Mouse (Mus musculus) limb, embryonic 12.5 days (tissue): Measurements from ENCODE around the gene Ptx3. TPM values are rescaled to one million over a fixed set of nuclear protein-coding genes. Genes with fewer than 3 reads are reported as not detected.
A peak's percentile ranks its signal among the peaks of the same experiment; 100 is the strongest.

ENCODE experiments used
- ATAC-seq: fragments of 200-750 bp; cut with Nextera tagmentation; 2 replicates; pipeline ENCODE4 v1.8.0; 2017; ENCODE audit warnings: low read depth, moderate TSS enrichment; ENCODE audit not compliant: insufficient number of reproducible peaks, insufficient read depth, low FRiP score, low TSS enrichment
- H3K27ac ChIP-seq: fragments of 300-500 bp; sonication (generic); 2 replicates; pipeline ENCODE4 v1.5.1; 2016; ENCODE audit warnings: mild to moderate bottlenecking, moderate library complexity
- H3K27me3 ChIP-seq: fragments of 300-500 bp; sonication (generic); 2 replicates; pipeline ENCODE4 v1.6.1; 2016; ENCODE audit warnings: mild to moderate bottlenecking, moderate library complexity
- H3K36me3 ChIP-seq: fragments of 300-500 bp; sonication (generic); 2 replicates; pipeline ENCODE4 v1.6.1; 2016; ENCODE audit warnings: mild to moderate bottlenecking, moderate library complexity
- H3K4me1 ChIP-seq: fragments of 300-500 bp; sonication (generic); replicated peaks from 2 replicates; pipeline ENCODE4 v1.6.1; 2016
- H3K4me2 ChIP-seq: fragments of 300-500 bp; sonication (generic); 2 replicates; pipeline ENCODE4 v1.6.1; 2016; ENCODE audit warnings: mild to moderate bottlenecking, moderate library complexity
- H3K4me3 ChIP-seq: fragments of 300-500 bp; sonication (generic); replicated peaks from 2 replicates; pipeline ENCODE4 v1.5.1; 2016; ENCODE audit warnings: mild to moderate bottlenecking
- H3K9ac ChIP-seq: fragments of 300-500 bp; sonication (generic); replicated peaks from 2 replicates; pipeline ENCODE4 v1.6.1; 2016; ENCODE audit warnings: mild to moderate bottlenecking, moderate library complexity
- H3K9me3 ChIP-seq: fragments of 300-500 bp; sonication (generic); 2 replicates; pipeline ENCODE4 v1.6.1; 2016; ENCODE audit warnings: mild to moderate bottlenecking, moderate library complexity
- WGBS: fragments of 180-500 bp; shearing (Covaris S2); methylation state at CpG from one replicate; pipeline ENCODE4 v1.1.7; 2016; 5-methylcytosine and 5-hydroxymethylcytosine counted together
- polyA plus RNA-seq: library from polyadenylated mRNA; unstranded; fragments of >200 nt; fragmentation: Nextera tagmentation; extraction: Ambion mirVana; gene quantifications from 2 replicates; pipeline ENCODE4 v1.2.1, GENCODE M21; 2016

Gene Ptx3
- polyA plus RNA-seq = 19.4 and 27.4 TPM in 2 replicates

DNA sequence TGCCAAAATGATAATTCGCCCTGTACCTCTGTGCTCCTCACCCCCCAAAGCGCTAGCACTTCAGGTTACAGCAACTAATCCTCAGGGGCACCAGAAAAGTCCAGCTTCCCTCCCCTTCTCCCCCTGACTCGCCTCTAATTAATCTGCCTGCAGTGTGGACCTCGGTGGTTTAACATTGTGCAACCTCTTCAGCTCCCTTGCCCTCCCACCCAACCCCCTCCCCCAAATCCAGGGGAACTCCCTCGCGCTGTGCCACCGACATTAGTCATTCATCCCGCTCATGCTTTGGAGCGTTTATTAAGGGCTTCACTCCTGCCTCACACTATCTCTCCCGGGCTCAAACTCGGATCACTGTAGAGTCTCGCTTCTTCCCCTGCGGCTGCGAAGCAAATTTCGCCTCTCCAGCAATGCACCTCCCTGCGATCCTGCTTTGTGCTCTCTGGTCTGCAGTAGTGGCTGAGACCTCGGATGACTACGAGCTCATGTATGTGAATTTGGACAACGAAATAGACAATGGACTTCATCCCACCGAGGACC lies at the start of gene Ptx3:
Ptx3 (plus strand) TSS at position 256 of the 537 bp plus-strand sequence.
- H3K36me3 ChIP-seq = peaks cover 3% of the 10 kb centered on the region; the same call in 1 of the 2 replicates
- peak within 1 kb of the TSS; percentile 64 for H3K4me3 ChIP-seq
- H3K9ac ChIP-seq = peak within 1 kb of the TSS; percentile 84
- peak within 1 kb of the TSS; percentile 94 for H3K4me2 ChIP-seq
- peaks cover 28% of the 10 kb centered on the region for H3K4me1 ChIP-seq
- H3K27me3 ChIP-seq = peaks cover 4% of the 10 kb centered on the region; the same call in 1 of the 2 replicates
- no peak for ATAC-seq
- H3K27ac ChIP-seq = peak within 1 kb of the TSS; percentile 93
- no peaks in the 10 kb centered on the region for H3K9me3 ChIP-seq
- WGBS = 2% methylated on average over 20 of the region's 20 CpGs

GRCm38 (mm10) chr3:66172907-66173306 lies 46.8 kb upstream of the Ptx3 start:
- H3K27me3 ChIP-seq = no peaks in the 10 kb centered on the region
- no peak for ATAC-seq
- peaks cover 2% of the 10 kb centered on the region for H3K4me1 ChIP-seq
- no peak overlapping the region for H3K27ac ChIP-seq
- no peak overlapping the region for H3K4me3 ChIP-seq
- H3K36me3 ChIP-seq = no peaks in the 10 kb centered on the region
- WGBS = 68% methylated on average over 5 of the region's 5 CpGs
- H3K9ac ChIP-seq = no peak overlapping the region
- H3K9me3 ChIP-seq = no peaks in the 10 kb centered on the region
- H3K4me2 ChIP-seq = no peak overlapping the region

DNA sequence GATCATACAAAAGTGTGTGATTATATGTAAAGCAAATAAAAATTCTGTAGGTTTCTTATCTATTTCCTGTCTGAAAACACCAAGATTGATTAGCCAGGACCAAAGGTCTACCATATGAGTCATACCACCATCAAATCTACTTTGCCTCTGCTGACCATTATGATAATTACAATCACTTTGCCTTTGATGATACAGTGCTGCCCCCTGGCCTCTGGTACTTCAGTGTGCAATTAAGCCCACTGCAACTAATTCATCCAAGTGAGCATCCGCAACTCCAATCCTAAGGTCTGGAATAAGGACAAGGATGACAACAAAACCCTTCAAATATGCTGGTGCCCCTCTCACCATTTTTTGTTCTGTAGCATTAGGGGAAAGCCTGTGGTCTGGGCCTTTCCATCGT lies 40.1 kb upstream of the Ptx3 start:
- H3K9me3 ChIP-seq = no peaks in the 10 kb centered on the region
- no peak for ATAC-seq
- no peak overlapping the region for H3K4me2 ChIP-seq
- H3K9ac ChIP-seq = no peak overlapping the region
- H3K36me3 ChIP-seq = no peaks in the 10 kb centered on the region
- no peaks in the 10 kb centered on the region for H3K4me1 ChIP-seq
- no peak overlapping the region for H3K27ac ChIP-seq
- H3K4me3 ChIP-seq = no peak overlapping the region
- 76% methylated on average over 2 of the region's 2 CpGs for WGBS
- H3K27me3 ChIP-seq = no peaks in the 10 kb centered on the region

DNA sequence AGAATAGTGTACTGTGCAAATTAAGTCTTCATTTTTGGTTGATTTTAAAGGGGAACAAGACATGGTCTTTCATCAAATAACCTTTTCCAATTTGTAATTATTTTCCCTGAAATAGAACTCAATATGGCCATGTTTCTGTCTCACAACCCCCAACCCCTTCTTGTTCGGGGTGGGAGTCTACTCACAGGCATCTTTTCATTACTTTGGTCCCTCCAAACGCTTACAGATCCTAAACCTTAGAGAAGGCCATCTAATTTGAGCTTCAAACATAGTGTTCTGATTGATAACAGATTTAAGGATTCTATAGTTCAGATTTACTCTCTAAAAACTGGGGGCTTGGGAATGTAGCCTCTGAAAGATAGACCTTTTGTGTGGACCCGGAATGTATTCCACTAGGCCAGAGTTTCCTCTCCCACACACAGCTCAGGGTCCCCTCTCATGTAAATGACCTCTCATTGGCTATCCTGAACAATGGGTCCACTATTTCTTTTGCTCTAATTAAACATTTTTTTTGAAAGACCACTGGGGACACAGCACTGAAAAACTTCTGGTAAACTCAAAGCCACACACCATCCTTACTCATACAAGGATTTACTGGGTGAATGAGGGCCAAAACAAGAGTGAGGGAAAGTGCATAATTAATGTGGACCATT lies 25.7 kb upstream of the Ptx3 start:
- Histone ChIP-seq H3K9ac (no peak overlapping the region), H3K27ac (no peak overlapping the region), H3K4me3 (no peak overlapping the region), H3K27me3 (no peaks in the 10 kb centered on the region), H3K36me3 (no peaks in the 10 kb centered on the region), H3K4me2 (no peak overlapping the region), H3K4me1 (no peaks in the 10 kb centered on the region), H3K9me3 (no peaks in the 10 kb centered on the region)
- WGBS = 77% methylated on average over 3 of the region's 3 CpGs
- ATAC-seq = no peak

- ATAC-seq = no peak
- H3K4me1 ChIP-seq = no peaks in the 10 kb centered on the region
- H3K9me3 ChIP-seq = no peaks in the 10 kb centered on the region
- no peaks in the 10 kb centered on the region for H3K27me3 ChIP-seq
- no peak overlapping the region for H3K4me2 ChIP-seq
- H3K4me3 ChIP-seq = no peak overlapping the region
- H3K36me3 ChIP-seq = no peaks in the 10 kb centered on the region
- no peak overlapping the region for H3K9ac ChIP-seq
- H3K27ac ChIP-seq = no peak overlapping the region
- 82% methylated on average over 4 of the region's 4 CpGs for WGBS
Observed at GRCm38 (mm10) chr3:66208836-66209573, 10.7 kb upstream of the Ptx3 start.

DNA sequence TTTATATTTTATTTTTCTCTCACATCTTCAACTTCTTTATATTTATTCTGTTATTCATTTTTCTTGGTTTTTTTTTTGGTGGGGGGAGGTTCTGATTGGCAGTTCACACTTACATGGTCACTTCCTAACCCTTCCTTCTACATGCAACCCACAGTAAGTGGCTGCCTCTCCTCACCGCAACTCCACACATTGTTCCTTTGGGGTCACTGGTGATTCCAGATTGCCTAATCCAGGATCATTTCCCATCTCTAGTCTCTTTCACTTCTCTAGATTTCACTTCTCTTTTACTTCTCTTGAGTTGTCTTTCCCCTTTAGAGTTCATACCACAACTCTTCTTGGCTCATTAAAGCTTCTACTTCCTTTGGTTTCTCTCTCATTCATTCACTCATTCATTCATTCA lies 6.2 kb upstream of the Ptx3 start:
- WGBS = 90% methylated on average over 1 of the region's 1 CpGs
- peaks cover 2% of the 10 kb centered on the region; the same call in 1 of the 2 replicates for H3K27me3 ChIP-seq
- no peak overlapping the region for H3K9ac ChIP-seq
- ATAC-seq = no peak
- H3K27ac ChIP-seq = no peak overlapping the region
- no peak overlapping the region for H3K4me2 ChIP-seq
- H3K4me1 ChIP-seq = peaks cover 10% of the 10 kb centered on the region
- no peaks in the 10 kb centered on the region for H3K36me3 ChIP-seq
- H3K4me3 ChIP-seq = no peak overlapping the region
- H3K9me3 ChIP-seq = no peaks in the 10 kb centered on the region

DNA sequence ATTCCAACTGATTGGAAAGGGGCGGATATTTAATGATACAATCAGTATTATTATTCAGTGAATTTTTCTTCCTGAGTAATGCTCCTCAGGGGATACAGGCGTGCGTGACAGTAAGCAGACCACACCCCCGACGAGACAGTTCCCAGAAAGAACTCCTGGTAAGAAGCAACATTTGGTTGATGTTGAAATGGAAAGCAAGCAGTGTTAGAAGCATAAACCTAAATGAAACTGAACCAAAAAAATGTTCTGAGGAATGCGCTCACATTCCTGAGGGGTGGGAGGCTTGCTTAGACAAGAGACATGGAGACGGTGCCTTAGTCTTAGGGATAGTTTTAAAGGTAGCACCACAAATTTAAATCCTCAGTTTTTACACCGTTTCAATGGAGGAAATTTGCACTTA lies 4.0 kb upstream of the Ptx3 start:
- no peaks in the 10 kb centered on the region for H3K36me3 ChIP-seq
- H3K4me3 ChIP-seq = no peak overlapping the region
- H3K9ac ChIP-seq = no peak overlapping the region
- 50% methylated on average over 8 of the region's 8 CpGs for WGBS
- H3K9me3 ChIP-seq = no peaks in the 10 kb centered on the region
- H3K4me1 ChIP-seq = peaks cover 14% of the 10 kb centered on the region
- ATAC-seq = peak; percentile 60; the same call in 1 of the 2 replicates
- H3K4me2 ChIP-seq = no peak overlapping the region
- peaks cover 4% of the 10 kb centered on the region; the same call in 1 of the 2 replicates for H3K27me3 ChIP-seq
- no peak overlapping the region for H3K27ac ChIP-seq

DNA sequence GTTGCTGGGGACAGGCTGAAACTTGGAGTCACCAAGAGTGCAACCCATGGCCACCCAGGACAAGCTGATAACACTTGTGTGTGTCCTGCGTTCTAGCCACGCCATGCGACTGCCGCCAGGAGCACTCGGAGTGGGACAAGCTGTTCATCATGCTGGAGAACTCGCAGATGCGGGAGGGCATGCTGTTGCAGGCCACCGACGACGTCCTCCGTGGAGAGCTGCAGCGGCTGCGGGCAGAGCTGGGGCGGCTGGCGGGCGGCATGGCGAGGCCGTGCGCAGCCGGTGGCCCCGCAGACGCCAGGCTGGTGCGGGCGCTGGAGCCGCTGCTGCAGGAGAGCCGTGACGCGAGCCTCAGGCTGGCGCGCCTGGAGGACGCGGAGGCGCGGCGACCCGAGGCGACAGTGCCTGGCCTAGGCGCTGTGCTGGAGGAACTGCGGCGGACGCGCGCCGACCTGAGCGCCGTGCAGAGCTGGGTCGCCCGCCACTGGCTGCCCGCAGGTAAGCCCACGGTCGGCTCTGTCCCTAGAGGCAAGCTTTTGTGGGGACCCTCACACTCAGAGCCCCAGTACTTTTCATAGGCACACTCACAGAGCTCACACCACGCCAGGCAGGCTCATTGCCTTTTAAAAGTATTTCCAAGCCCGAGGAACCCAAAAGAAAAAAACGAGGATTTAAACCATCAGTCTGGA lies 988 bp downstream of the Ptx3 start:
- H3K27ac ChIP-seq = peak overlapping the region; percentile 93
- ATAC-seq = peak; percentile 75
- H3K9me3 ChIP-seq = no peaks in the 10 kb centered on the region
- H3K4me1 ChIP-seq = peaks cover 22% of the 10 kb centered on the region
- peaks cover 4% of the 10 kb centered on the region; the same call in 1 of the 2 replicates for H3K36me3 ChIP-seq
- H3K4me3 ChIP-seq = peak overlapping the region; percentile 64
- under 1% methylated on average over 52 of the region's 54 CpGs for WGBS
- peaks cover 4% of the 10 kb centered on the region; the same call in 1 of the 2 replicates for H3K27me3 ChIP-seq
- H3K4me2 ChIP-seq = peak overlapping the region; percentile 94
- H3K9ac ChIP-seq = peak overlapping the region; percentile 84

- Histone ChIP-seq H3K4me1 (peaks cover 21% of the 10 kb centered on the region), H3K9me3 (no peaks in the 10 kb centered on the region), H3K9ac (peak overlapping the region; percentile 84), H3K4me2 (peak overlapping the region; percentile 94), H3K36me3 (peaks cover 4% of the 10 kb centered on the region; the same call in 1 of the 2 replicates), H3K4me3 (peak overlapping the region; percentile 64), H3K27me3 (peaks cover 4% of the 10 kb centered on the region; the same call in 1 of the 2 replicates), H3K27ac (peak overlapping the region; percentile 93)
- under 1% methylated on average over 11 of the region's 11 CpGs for WGBS
- ATAC-seq = peak; percentile 79
Observed at GRCm38 (mm10) chr3:66221243-66221611, 1.5 kb downstream of the Ptx3 start.

DNA sequence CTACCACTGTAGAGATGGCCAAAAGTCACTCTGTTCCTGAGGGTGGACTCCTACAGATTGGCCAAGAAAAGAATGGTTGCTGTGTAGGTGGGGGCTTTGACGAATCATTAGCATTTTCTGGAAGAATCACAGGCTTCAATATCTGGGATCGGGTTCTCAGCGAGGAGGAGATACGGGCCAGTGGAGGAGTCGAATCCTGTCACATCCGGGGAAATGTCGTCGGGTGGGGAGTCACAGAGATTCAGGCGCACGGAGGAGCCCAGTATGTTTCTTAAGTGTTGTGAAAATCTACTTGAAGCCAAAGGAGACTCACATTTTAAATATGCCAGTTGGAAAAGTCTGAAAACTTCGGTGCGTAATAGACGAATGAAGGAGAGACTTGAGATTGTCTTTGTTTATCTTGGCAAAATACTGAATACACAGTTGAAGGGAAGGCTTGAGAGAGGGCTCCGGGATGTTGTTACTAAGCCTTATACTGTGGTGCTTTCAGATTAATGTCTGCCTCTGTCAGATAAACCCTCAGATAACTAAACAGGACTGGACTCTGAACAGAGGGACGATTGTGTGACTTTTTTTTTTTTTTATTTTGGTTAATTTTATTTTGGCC lies 5.3 kb downstream of the Ptx3 start:
- Histone ChIP-seq H3K9ac (no peak overlapping the region), H3K9me3 (no peaks in the 10 kb centered on the region), H3K27me3 (no peaks in the 10 kb centered on the region), H3K4me1 (peaks cover 14% of the 10 kb centered on the region), H3K4me2 (no peak overlapping the region), H3K36me3 (peaks cover 4% of the 10 kb centered on the region; the same call in 1 of the 2 replicates), H3K4me3 (no peak overlapping the region), H3K27ac (no peak overlapping the region)
- 86% methylated on average over 15 of the region's 15 CpGs for whole genome bisulfite sequencing
- ATAC-seq = no peak
